Mouse (Mus musculus) hindbrain, embryonic 10.5 days (tissue): ENCODE data around the gene Hip1r. TPM values are rescaled to one million over a fixed set of nuclear protein-coding genes. Genes with fewer than 3 reads are reported as not detected.

Source experiments
- DNase-seq: peaks from one replicate; pipeline ENCODE4 v3.0.0-alpha.2; 2017; ENCODE audit warnings: low spot score
- H3K27ac ChIP-seq: fragments of 300-500 bp; sonication (generic); 2 replicates; pipeline ENCODE4 v1.5.1; 2016; ENCODE audit warnings: mild to moderate bottlenecking, moderate library complexity
- H3K27me3 ChIP-seq: fragments of 300-500 bp; sonication (generic); 2 replicates; pipeline ENCODE4 v1.6.1; 2016; ENCODE audit warnings: mild to moderate bottlenecking; ENCODE audit not compliant: poor library complexity, insufficient read depth, severe bottlenecking
- H3K36me3 ChIP-seq: fragments of 300-500 bp; sonication (generic); 2 replicates; pipeline ENCODE4 v1.6.1; 2016; ENCODE audit warnings: mild to moderate bottlenecking, moderate library complexity
- H3K4me1 ChIP-seq: fragments of 300-500 bp; sonication (generic); replicated peaks from 2 replicates; pipeline ENCODE4 v1.6.1; 2016; ENCODE audit warnings: mild to moderate bottlenecking
- H3K4me3 ChIP-seq: fragments of 300-500 bp; sonication (generic); 2 replicates; pipeline ENCODE4 v1.5.1; 2016; ENCODE audit warnings: mild to moderate bottlenecking, moderate library complexity
- H3K9me3 ChIP-seq: fragments of 300-500 bp; sonication (generic); 2 replicates; pipeline ENCODE4 v1.6.1; 2016; ENCODE audit warnings: mild to moderate bottlenecking, moderate library complexity
- WGBS: fragments of 180-500 bp; shearing (Covaris S2); methylation state at CpG from one replicate; pipeline ENCODE4 v1.1.7; 2016; 5-methylcytosine and 5-hydroxymethylcytosine counted together
- polyA plus RNA-seq: library from polyadenylated mRNA; unstranded; fragments of >200 nt; fragmentation: Nextera tagmentation; extraction: Ambion mirVana; gene quantifications from 2 replicates; pipeline ENCODE4 v1.2.1, GENCODE M21; 2016

The Hip1r gene
- polyA plus RNA-seq: 12.2 and 12.5 TPM in 2 replicates

- WGBS: 2% methylated on average over 106 of the region's 106 CpGs
- H3K4me1 ChIP-seq: peaks cover 48% of the 10 kb centered on the region
- H3K36me3 ChIP-seq: no peaks in the 10 kb centered on the region
- DNase-seq: peak; percentile 70
- H3K27me3 ChIP-seq: peaks cover 59% of the 10 kb centered on the region
- peak within 1 kb of the TSS; percentile 77 for H3K4me3 ChIP-seq
- no peaks in the 10 kb centered on the region for H3K9me3 ChIP-seq
- peak within 1 kb of the TSS; percentile 86 for H3K27ac ChIP-seq
Measured at GRCm38 (mm10) chr5:123973299-123974178, at the start of gene Hip1r. Gene Hip1r, plus strand, starts transcription at chr5:123973628.

- H3K27ac ChIP-seq: no peak within 1 kb of the TSS
- peaks cover 78% of the 10 kb centered on the region for H3K36me3 ChIP-seq
- H3K9me3 ChIP-seq: no peaks in the 10 kb centered on the region
- H3K4me1 ChIP-seq: peaks cover 10% of the 10 kb centered on the region; the same call in 1 of the 2 replicates
- no peak within 1 kb of the TSS for H3K4me3 ChIP-seq
- no peak for DNase-seq
- 96% methylated on average over 9 of the region's 9 CpGs for WGBS
- no peaks in the 10 kb centered on the region for H3K27me3 ChIP-seq
Measured at GRCm38 (mm10) chr5:123927118-123927517, 46.3 kb upstream of the Hip1r start, which contains the start of gene Gm43518. Gene Gm43518, plus strand, starts transcription at chr5:123927418.

GRCm38 (mm10) chr5:123930508-123930989, 42.9 kb upstream of the Hip1r start, which contains the start of gene Ccdc62:
Gene Ccdc62, plus strand, starts transcription at chr5:123930679.
- H3K4me3 ChIP-seq: peak within 1 kb of the TSS; percentile 83
- H3K36me3 ChIP-seq: peaks cover 44% of the 10 kb centered on the region
- peaks cover 16% of the 10 kb centered on the region; the same call in 1 of the 2 replicates for H3K4me1 ChIP-seq
- WGBS: under 1% methylated on average over 56 of the region's 56 CpGs
- peak; percentile 95 for DNase-seq
- 0 out of 2 replicates have a peak, but pooled peaks cover 2% of the 10 kb centered on the region for H3K27me3 ChIP-seq
- H3K9me3 ChIP-seq: no peaks in the 10 kb centered on the region
- H3K27ac ChIP-seq: peak within 1 kb of the TSS; percentile 98

GRCm38 (mm10) chr5:123931131-123931530, 42.3 kb upstream of the Hip1r start:
- peaks cover 16% of the 10 kb centered on the region; the same call in 1 of the 2 replicates for H3K4me1 ChIP-seq
- H3K4me3 ChIP-seq: peak overlapping the region; percentile 83
- H3K27ac ChIP-seq: peak overlapping the region; percentile 98
- H3K27me3 ChIP-seq: 0 out of 2 replicates have a peak, but pooled peaks cover 2% of the 10 kb centered on the region
- H3K36me3 ChIP-seq: peaks cover 38% of the 10 kb centered on the region
- H3K9me3 ChIP-seq: no peaks in the 10 kb centered on the region
- WGBS: 56% methylated on average over 13 of the region's 13 CpGs
- no peak for DNase-seq

GRCm38 (mm10) chr5:123932927-123933326, 40.5 kb upstream of the Hip1r start:
- H3K4me1 ChIP-seq: peaks cover 16% of the 10 kb centered on the region; the same call in 1 of the 2 replicates
- no peak overlapping the region for H3K27ac ChIP-seq
- H3K36me3 ChIP-seq: peaks cover 20% of the 10 kb centered on the region
- no peaks in the 10 kb centered on the region for H3K9me3 ChIP-seq
- H3K27me3 ChIP-seq: 0 out of 2 replicates have a peak, but pooled peaks cover 2% of the 10 kb centered on the region
- no peak for DNase-seq
- no peak overlapping the region for H3K4me3 ChIP-seq

GRCm38 (mm10) chr5:123933556-123933955, 39.9 kb upstream of the Hip1r start:
- Histone ChIP-seq H3K27me3 (0 out of 2 replicates have a peak, but pooled peaks cover 2% of the 10 kb centered on the region), H3K4me1 (peaks cover 16% of the 10 kb centered on the region; the same call in 1 of the 2 replicates), H3K4me3 (no peak overlapping the region), H3K9me3 (no peaks in the 10 kb centered on the region), H3K27ac (no peak overlapping the region), H3K36me3 (peaks cover 14% of the 10 kb centered on the region)
- 91% methylated on average over 12 of the region's 12 CpGs for WGBS
- DNase-seq: no peak

- WGBS: 41% methylated on average over 18 of the region's 18 CpGs
- 0 out of 2 replicates have a peak, but pooled peaks cover 2% of the 10 kb centered on the region for H3K27me3 ChIP-seq
- H3K4me3 ChIP-seq: 0 out of 2 replicates have a peak overlapping the region, but pooled peaks have one; percentile 13
- peak; percentile 59 for DNase-seq
- H3K27ac ChIP-seq: no peak overlapping the region
- H3K9me3 ChIP-seq: no peaks in the 10 kb centered on the region
- H3K4me1 ChIP-seq: peaks cover 16% of the 10 kb centered on the region; the same call in 1 of the 2 replicates
- peaks cover 9% of the 10 kb centered on the region; the same call in 1 of the 2 replicates for H3K36me3 ChIP-seq
Measured at GRCm38 (mm10) chr5:123933957-123934591, 39.4 kb upstream of the Hip1r start.

GRCm38 (mm10) chr5:123935931-123936330, 37.5 kb upstream of the Hip1r start:
- H3K36me3 ChIP-seq: no peaks in the 10 kb centered on the region

GRCm38 (mm10) chr5:123938479-123938878, 34.9 kb upstream of the Hip1r start:
- no peak overlapping the region for H3K27ac ChIP-seq
- H3K4me1 ChIP-seq: peaks cover 6% of the 10 kb centered on the region; the same call in 1 of the 2 replicates
- H3K4me3 ChIP-seq: no peak overlapping the region
- no peaks in the 10 kb centered on the region for H3K36me3 ChIP-seq
- DNase-seq: no peak
- H3K27me3 ChIP-seq: 0 out of 2 replicates have a peak, but pooled peaks cover 2% of the 10 kb centered on the region
- H3K9me3 ChIP-seq: no peaks in the 10 kb centered on the region
- WGBS: 91% methylated on average over 5 of the region's 5 CpGs

More at GRCm38 (mm10) chr5:123935931-123936330, 37.5 kb upstream of the Hip1r start:
- no peak overlapping the region for H3K4me3 ChIP-seq
- DNase-seq: no peak
- H3K4me1 ChIP-seq: peaks cover 14% of the 10 kb centered on the region; the same call in 1 of the 2 replicates
- H3K9me3 ChIP-seq: no peaks in the 10 kb centered on the region
- 92% methylated on average over 5 of the region's 5 CpGs for WGBS
- no peak overlapping the region for H3K27ac ChIP-seq
- H3K27me3 ChIP-seq: 0 out of 2 replicates have a peak, but pooled peaks cover 2% of the 10 kb centered on the region

- DNase-seq: no peak
- Histone ChIP-seq H3K27me3 (no peaks in the 10 kb centered on the region), H3K9me3 (no peaks in the 10 kb centered on the region), H3K36me3 (no peaks in the 10 kb centered on the region), H3K27ac (no peak overlapping the region), H3K4me3 (no peak overlapping the region), H3K4me1 (no peaks in the 10 kb centered on the region)
- 72% methylated on average over 4 of the region's 4 CpGs for WGBS
Measured at GRCm38 (mm10) chr5:123946546-123946945, 26.9 kb upstream of the Hip1r start.

- Histone ChIP-seq H3K27me3 (no peaks in the 10 kb centered on the region), H3K27ac (no peak overlapping the region), H3K4me3 (no peak overlapping the region), H3K9me3 (no peaks in the 10 kb centered on the region), H3K36me3 (no peaks in the 10 kb centered on the region), H3K4me1 (no peaks in the 10 kb centered on the region)
- no peak for DNase-seq
- whole genome bisulfite sequencing: 56% methylated on average over 7 of the region's 7 CpGs
Measured at GRCm38 (mm10) chr5:123947041-123947761, 26.2 kb upstream of the Hip1r start.
